In genomic region chr6:97806781-97807743, GRCm38 (mm10) we compare ENCODE assay signal across 8 mouse cellular contexts. TPM values are rescaled to one million over a fixed set of nuclear protein-coding genes. Genes with fewer than 3 reads are reported as not detected.
DNase-seq lines count a peak whose midpoint lies in the region; ATAC-seq and TF ChIP-seq lines count a peak whose summit lies in the region.

Mitf (plus strand) TSS chr6:97807052.

- WGBS in forebrain, embryonic 10.5 days: under 1% methylated on average over 51 of the region's 51 CpGs
- 0% methylated on average over 51 of the region's 51 CpGs for WGBS in heart, embryonic 15.5 days
- under 1% methylated on average over 51 of the region's 51 CpGs for WGBS in liver, embryonic 14.5 days (ENCODE audit: insufficient replicate concordance)
- under 1% methylated on average over 49 of the region's 51 CpGs for WGBS in neural tube, embryonic 11.5 days
- WGBS in stomach, postnatal 0 days: under 1% methylated on average over 51 of the region's 51 CpGs

- H3K27me3 ChIP-seq in forebrain, embryonic 10.5 days (ENCODE audit: poor library complexity, severe bottlenecking): peaks cover 28% of the 10 kb centered on the region
- H3K27me3 ChIP-seq in heart, embryonic 15.5 days: no peaks in the 10 kb centered on the region
- H3K27me3 ChIP-seq in liver, embryonic 14.5 days (ENCODE audit: control insufficient read depth, insufficient read depth, low read length): no peaks in the 10 kb centered on the region
- no peaks in the 10 kb centered on the region for H3K27me3 ChIP-seq in neural tube, embryonic 11.5 days (ENCODE audit: control insufficient read depth, insufficient read depth, low read length)
- no peaks in the 10 kb centered on the region for H3K27me3 ChIP-seq in stomach, postnatal 0 days (ENCODE audit: control insufficient read depth, insufficient read depth, low read length)

- H3K9ac ChIP-seq in heart, embryonic 15.5 days: peak within 1 kb of the TSS; percentile 72
- peak within 1 kb of the TSS; percentile 66 for H3K9ac ChIP-seq in liver, embryonic 14.5 days (replicated peaks)
- H3K9ac ChIP-seq in neural tube, embryonic 11.5 days (ENCODE audit: low read length): peak within 1 kb of the TSS; percentile 44
- H3K9ac ChIP-seq in stomach, postnatal 0 days (ENCODE audit: low read length): peak within 1 kb of the TSS; percentile 60

- TF ChIP-seq EP300 in liver, embryonic 14.5 days (IDR thresholded peaks at IDR 0.05; ENCODE audit: low read depth): no peak
- no peak for TF ChIP-seq EP300 in stomach, postnatal 0 days (optimal IDR thresholded peaks at IDR 0.05)

- peak; percentile 1; the same call in 1 of the 2 replicates for TF ChIP-seq CTCF in liver, embryonic 14.5 days (IDR thresholded peaks at IDR 0.05; ENCODE audit: low read depth)
- TF ChIP-seq CTCF in stomach, postnatal 0 days (IDR thresholded peaks at IDR 0.05; ENCODE audit: low read depth): peak; percentile 31; the same call in 1 of the 2 replicates

- peak within 1 kb of the TSS; percentile 97 for H3K4me2 ChIP-seq in heart, embryonic 15.5 days
- peak within 1 kb of the TSS; percentile 65 for H3K4me2 ChIP-seq in liver, embryonic 14.5 days (ENCODE audit: low read depth)
- H3K4me2 ChIP-seq in neural tube, embryonic 11.5 days (ENCODE audit: low read depth): peak within 1 kb of the TSS; percentile 99
- peak within 1 kb of the TSS; percentile 98 for H3K4me2 ChIP-seq in stomach, postnatal 0 days (replicated peaks; ENCODE audit: low read depth)

- DNase-seq in c-Kit-positive CD71-negative TER-119-negative erythroid progenitor cells, embryonic 14.5 days (ENCODE audit: low read depth): peak; percentile 86
- DNase-seq in forebrain, embryonic 10.5 days (ENCODE audit: extremely low spot score, low spot score): peak; percentile 85
- DNase-seq in kidney, postnatal 25 days: peak; percentile 90 to 95
- peak; percentile 78 to 82 (median 81) for DNase-seq in liver, embryonic 14.5 days (ENCODE audit: low read depth in 3 of 3, low spot score in 3 of 3)
- DNase-seq in neural tube, embryonic 11.5 days (ENCODE audit: low spot score): peak; percentile 89
- peak; percentile 91 for DNase-seq in stomach, postnatal 0 days (ENCODE audit: low spot score)

- peak within 1 kb of the TSS; percentile 65 for H3K27ac ChIP-seq in forebrain, embryonic 10.5 days
- peak within 1 kb of the TSS; percentile 38 for H3K27ac ChIP-seq in heart, embryonic 15.5 days
- no peak within 1 kb of the TSS for H3K27ac ChIP-seq in liver, embryonic 14.5 days
- no peak within 1 kb of the TSS for H3K27ac ChIP-seq in neural tube, embryonic 11.5 days (ENCODE audit: low read depth, low read length)
- H3K27ac ChIP-seq in stomach, postnatal 0 days (replicated peaks): no peak within 1 kb of the TSS

- peak; percentile 99 for ATAC-seq in CD4-positive, CD25-positive, alpha-beta regulatory T cell, adult 4 months
- ATAC-seq in heart, embryonic 15.5 days (replicated peaks; ENCODE audit: insufficient number of reproducible peaks, insufficient read depth, low FRiP score, low read depth): peak; percentile 98
- ATAC-seq in liver, embryonic 14.5 days (ENCODE audit: insufficient read depth): peak; percentile 97
- ATAC-seq in neural tube, embryonic 11.5 days (ENCODE audit: insufficient read depth, low FRiP score, low TSS enrichment): peak; percentile 98
- peak; percentile 99 for ATAC-seq in stomach, postnatal 0 days (ENCODE audit: low FRiP score, low TSS enrichment)

- peaks cover 17% of the 10 kb centered on the region for H3K4me1 ChIP-seq in forebrain, embryonic 10.5 days
- H3K4me1 ChIP-seq in heart, embryonic 15.5 days (replicated peaks): peaks cover 21% of the 10 kb centered on the region
- peaks cover 0 to 4% of the 10 kb centered on the region in 2 experiments; a peak in 1 of 4 replicates for H3K4me1 ChIP-seq in liver, embryonic 14.5 days (replicated peaks; ENCODE audit: control insufficient read depth in 2 of 2, insufficient read depth in 2 of 2, low read length in 1 of 2)
- H3K4me1 ChIP-seq in neural tube, embryonic 11.5 days (ENCODE audit: control insufficient read depth, insufficient read depth, low read length): peaks cover 4% of the 10 kb centered on the region; the same call in 1 of the 2 replicates
- no peaks in the 10 kb centered on the region; the same call in 1 of the 2 replicates for H3K4me1 ChIP-seq in stomach, postnatal 0 days (replicated peaks; ENCODE audit: control insufficient read depth, insufficient read depth)

- H3K36me3 ChIP-seq in forebrain, embryonic 10.5 days (replicated peaks): no peaks in the 10 kb centered on the region
- H3K36me3 ChIP-seq in heart, embryonic 15.5 days: no peaks in the 10 kb centered on the region
- no peaks in the 10 kb centered on the region for H3K36me3 ChIP-seq in liver, embryonic 14.5 days (replicated peaks; ENCODE audit: control insufficient read depth, insufficient read depth, low read depth)
- no peaks in the 10 kb centered on the region for H3K36me3 ChIP-seq in neural tube, embryonic 11.5 days (ENCODE audit: control insufficient read depth, insufficient read depth, low read length)
- H3K36me3 ChIP-seq in stomach, postnatal 0 days (ENCODE audit: control insufficient read depth, insufficient read depth, low read length): no peaks in the 10 kb centered on the region

- H3K9me3 ChIP-seq in forebrain, embryonic 10.5 days: no peaks in the 10 kb centered on the region
- no peaks in the 10 kb centered on the region for H3K9me3 ChIP-seq in heart, embryonic 15.5 days (replicated peaks)
- no peaks in the 10 kb centered on the region for H3K9me3 ChIP-seq in liver, embryonic 14.5 days (ENCODE audit: control insufficient read depth, low read length)
- H3K9me3 ChIP-seq in neural tube, embryonic 11.5 days (ENCODE audit: control insufficient read depth, low read length): no peaks in the 10 kb centered on the region
- H3K9me3 ChIP-seq in stomach, postnatal 0 days (ENCODE audit: control insufficient read depth, low read length): no peaks in the 10 kb centered on the region

- H3K4me3 ChIP-seq in forebrain, embryonic 10.5 days: peak within 1 kb of the TSS; percentile 68
- H3K4me3 ChIP-seq in heart, embryonic 15.5 days: peak within 1 kb of the TSS; percentile 64
- H3K4me3 ChIP-seq in liver, embryonic 14.5 days (ENCODE audit: insufficient read depth in 1 of 2, low read depth in 2 of 2, low read length in 2 of 2): peak within 1 kb of the TSS; percentile 63 to 74
- H3K4me3 ChIP-seq in neural tube, embryonic 11.5 days (ENCODE audit: low read depth, low read length): peak within 1 kb of the TSS; percentile 65
- peak within 1 kb of the TSS; percentile 70 for H3K4me3 ChIP-seq in stomach, postnatal 0 days (ENCODE audit: low read depth, low read length)

RNA-seq across cellular contexts. Expression of gene Mitf, which starts in this region (rescaled TPM):
- polyA plus RNA-seq in CD4-positive, CD25-positive, alpha-beta regulatory T cell, adult 4 months (2017; shearing (Covaris generic)): under 1 TPM; 0.28 to 0.79 TPM
- 2.2 and 2.4 TPM in 2 replicates for polyA plus RNA-seq in forebrain, embryonic 10.5 days (2016; fragmentation: Nextera tagmentation; extraction: Ambion mirVana)
- 17.0 and 21.7 TPM in 2 replicates for polyA plus RNA-seq in heart, embryonic 15.5 days (2015; fragmentation: Nextera tagmentation; extraction: Ambion mirVana)
- 0.17 and 0.38 TPM in 2 replicates for polyA plus RNA-seq in liver, embryonic 14.5 days (2012; rRNA removed)
- polyA plus RNA-seq in liver, embryonic 14.5 days (2014; fragmentation: Nextera tagmentation; extraction: Ambion mirVana): 0.25 and 0.37 TPM in 2 replicates
- polyA plus RNA-seq in neural tube, embryonic 11.5 days (2014; fragmentation: Nextera tagmentation; extraction: Ambion mirVana): 1.1 and 1.4 TPM in 2 replicates
- 1.5 and 1.7 TPM in 2 replicates for polyA plus RNA-seq in stomach, postnatal 0 days (2015; fragmentation: Nextera tagmentation; extraction: Ambion mirVana)

Comparison
In these comparisons a context has a peak if more than half of its experiments do, and no peak if none do; other contexts are left out.
1. Peak in ATAC-seq in CD4-positive, CD25-positive, alpha-beta regulatory T cell, adult 4 months; RNA of the gene not detected or under 1 TPM.
2. Peak in DNase-seq, ATAC-seq, H3K4me3 ChIP-seq, H3K9ac ChIP-seq and H3K4me2 ChIP-seq in liver, embryonic 14.5 days; RNA of the gene not detected or under 1 TPM.
3. H3K27ac ChIP-seq: peak in forebrain, embryonic 10.5 days (single experiment) and heart, embryonic 15.5 days (single experiment); none in liver, embryonic 14.5 days (single experiment), neural tube, embryonic 11.5 days (single experiment) and stomach, postnatal 0 days (single experiment).
4. Peak in every context shown above with its lines, with median percentiles within 50 percentile points of each other: ATAC-seq, DNase-seq, H3K4me3 ChIP-seq, H3K4me2 ChIP-seq and H3K9ac ChIP-seq.